Mouse (Mus musculus) olfactory bulb, adult 2 months (tissue): ENCODE measurements around the gene Det1. TPM values are rescaled to one million over a fixed set of nuclear protein-coding genes. Genes with fewer than 3 reads are reported as not detected.
A peak's percentile ranks its signal among the peaks of the same experiment; 100 is the strongest.

Source experiments
- H3K27ac ChIP-seq: fragments of 200-500 bp; 2 replicates; pipeline ENCODE4 v1.5.1; 2012; ENCODE audit warnings: low read depth, low read length; ENCODE audit not compliant: insufficient read depth
- H3K4me1 ChIP-seq: fragments of 200-500 bp; 2 replicates; pipeline ENCODE4 v1.6.1; 2012; ENCODE audit warnings: low read length; ENCODE audit not compliant: control insufficient read depth, insufficient read depth
- H3K4me3 ChIP-seq: fragments of 200-500 bp; 2 replicates; pipeline ENCODE4 v1.5.1; 2012; ENCODE audit warnings: mild to moderate bottlenecking, low read depth, low read length, moderate library complexity; ENCODE audit not compliant: insufficient read depth
- CTCF ChIP-seq: fragments of 200-500 bp; IDR thresholded peaks from 2 replicates; pipeline ENCODE4 v1.5.1; 2012; ENCODE audit warnings: low read depth, mild to moderate bottlenecking, low read length, moderate library complexity; ENCODE audit not compliant: insufficient read depth
- POLR2A ChIP-seq: fragments of 200-500 bp; IDR thresholded peaks from 2 replicates; pipeline ENCODE4 v1.6.1; 2012; ENCODE audit warnings: mild to moderate bottlenecking, low read depth, low read length, moderate library complexity; ENCODE audit not compliant: insufficient read depth
- WGBS: fragments of 180-500 bp; shearing (Covaris S2); methylation state at CpG from one replicate; pipeline ENCODE4 v1.1.7; 2018; 5-methylcytosine and 5-hydroxymethylcytosine counted together
- polyA plus RNA-seq: library from polyadenylated mRNA; stranded (reverse); fragments of >200 nt; gene quantifications from 2 replicates; pipeline ENCODE4 v1.2.4, GENCODE M21; 2012; ENCODE audit warnings: low replicate concordance; ENCODE audit not compliant: missing spikeins, insufficient read depth, insufficient read length

Det1 gene
- not detected in 2 replicates for polyA plus RNA-seq

DNA sequence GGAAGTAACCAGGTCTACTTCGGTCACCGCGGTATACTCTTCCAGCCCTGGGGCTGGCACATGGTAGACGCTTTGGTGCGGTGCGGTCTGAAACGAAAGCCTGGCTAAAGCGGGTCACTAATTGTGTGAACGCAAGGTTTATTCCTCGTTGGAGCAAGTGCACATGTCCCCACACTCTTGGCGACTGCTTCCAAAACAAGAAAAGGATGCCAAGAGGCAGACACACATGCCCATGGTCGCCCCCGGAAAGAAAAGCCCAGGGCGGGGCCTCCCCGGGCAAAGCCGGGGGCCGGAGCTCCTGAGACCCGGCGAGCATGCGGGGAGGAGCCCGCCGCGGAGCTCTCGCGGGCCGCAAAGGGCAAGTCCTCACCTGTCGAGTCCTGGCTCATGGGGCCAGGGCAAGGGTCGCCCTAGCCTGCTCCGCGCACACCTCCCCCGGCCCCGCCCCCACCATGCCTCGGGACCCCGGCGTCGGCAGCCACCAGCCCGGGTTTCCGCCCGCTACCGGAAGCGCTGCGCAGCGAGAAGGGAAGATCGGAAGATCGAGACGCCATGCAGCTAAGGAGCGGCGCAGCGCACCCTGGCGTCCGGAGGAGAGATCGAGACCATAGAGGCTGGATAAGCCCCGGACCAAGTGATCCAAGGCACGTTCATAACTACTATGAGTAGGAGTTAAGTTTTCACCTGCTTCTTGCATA, at the start of gene Det1:
Det1 (minus strand) TSS at position 527 of the 698 bp plus-strand sequence.
- TF ChIP-seq POLR2A, result peak; percentile 38; the same call in 1 of the 2 replicates
- TF ChIP-seq CTCF, result peak; percentile 70
- Histone ChIP-seq H3K4me3 (peak within 1 kb of the TSS; percentile 86), H3K27ac (peak within 1 kb of the TSS; percentile 73), H3K4me1 (no peaks in the 10 kb centered on the region)
- WGBS, result under 1% methylated on average over 54 of the region's 54 CpGs

DNA sequence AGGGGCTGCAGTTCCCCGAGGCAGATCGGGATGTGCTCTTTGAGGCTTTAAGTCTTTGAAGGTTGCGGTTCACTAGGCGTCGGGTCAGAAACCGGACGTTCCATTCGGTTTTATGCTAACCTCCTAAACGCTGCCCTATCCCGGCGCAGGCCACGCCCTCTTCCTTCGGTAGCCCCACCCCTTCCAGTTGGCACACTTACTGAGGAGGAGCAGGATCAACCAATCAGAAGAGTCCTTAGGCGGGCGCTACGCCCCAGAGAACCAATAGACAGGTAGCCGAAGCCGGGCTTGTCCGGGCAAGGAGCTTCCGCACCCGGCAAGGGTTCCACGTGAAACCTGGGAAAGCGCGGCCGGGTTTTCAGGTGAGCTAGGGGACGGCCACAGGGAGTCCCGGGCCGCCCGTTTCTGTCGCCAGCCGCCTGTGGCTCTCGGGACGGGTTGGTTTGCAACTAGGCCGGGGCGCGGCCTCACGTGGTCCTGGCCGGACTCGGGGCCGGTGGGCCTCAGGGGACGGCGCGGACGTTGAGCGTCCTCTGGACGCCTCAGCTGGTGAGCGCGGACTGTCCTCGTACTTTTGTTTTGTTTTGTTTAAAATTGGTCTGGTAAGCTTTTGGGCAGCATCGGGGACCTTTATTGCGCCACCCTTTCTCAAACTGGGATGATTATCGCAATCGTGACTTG, 48.7 kb upstream of the Det1 start, which contains the start of gene Aen:
Aen (plus strand) TSS at position 202 of the 681 bp plus-strand sequence.
- 2% methylated on average over 53 of the region's 53 CpGs for WGBS
- TF ChIP-seq CTCF (no peak), POLR2A (no peak)
- Histone ChIP-seq H3K4me1 (peaks cover 8% of the 10 kb centered on the region), H3K4me3 (peak within 1 kb of the TSS; percentile 77), H3K27ac (no peak within 1 kb of the TSS)

DNA sequence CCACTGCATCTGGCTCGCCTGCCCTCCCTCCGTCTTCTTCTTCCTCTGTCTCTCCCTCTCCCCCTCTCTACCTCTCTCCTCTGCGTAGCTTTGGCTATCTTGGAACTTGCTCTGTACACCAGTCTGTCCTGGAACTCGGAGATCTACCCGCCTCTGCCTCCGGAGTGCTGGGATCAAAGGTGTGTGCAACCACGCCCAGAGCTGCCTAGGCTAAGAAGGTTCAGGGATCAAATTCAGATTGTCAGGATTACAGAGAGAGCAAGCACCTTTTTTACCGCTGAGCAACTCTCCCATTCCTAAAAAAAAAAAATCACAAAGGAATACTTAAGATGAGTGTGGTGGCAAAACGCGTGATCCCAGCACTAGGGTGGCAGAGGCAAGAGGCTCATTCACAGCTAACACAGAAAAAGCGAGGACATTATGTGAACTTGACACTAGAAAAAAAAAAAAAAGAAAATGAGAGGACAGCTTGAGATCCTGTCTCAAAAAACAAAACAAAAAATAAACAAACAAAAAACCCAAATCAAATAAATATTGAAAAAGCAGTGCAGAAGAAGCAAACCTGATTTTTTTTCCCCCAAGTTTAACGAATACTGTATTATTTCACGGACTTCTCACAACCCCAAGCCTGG, 48.1 kb upstream of the Det1 start:
- TF ChIP-seq POLR2A, result no peak
- no peak for TF ChIP-seq CTCF
- Histone ChIP-seq H3K27ac (no peak overlapping the region), H3K4me3 (peak overlapping the region; percentile 77), H3K4me1 (peaks cover 8% of the 10 kb centered on the region)
- 45% methylated on average over 13 of the region's 13 CpGs for WGBS

DNA sequence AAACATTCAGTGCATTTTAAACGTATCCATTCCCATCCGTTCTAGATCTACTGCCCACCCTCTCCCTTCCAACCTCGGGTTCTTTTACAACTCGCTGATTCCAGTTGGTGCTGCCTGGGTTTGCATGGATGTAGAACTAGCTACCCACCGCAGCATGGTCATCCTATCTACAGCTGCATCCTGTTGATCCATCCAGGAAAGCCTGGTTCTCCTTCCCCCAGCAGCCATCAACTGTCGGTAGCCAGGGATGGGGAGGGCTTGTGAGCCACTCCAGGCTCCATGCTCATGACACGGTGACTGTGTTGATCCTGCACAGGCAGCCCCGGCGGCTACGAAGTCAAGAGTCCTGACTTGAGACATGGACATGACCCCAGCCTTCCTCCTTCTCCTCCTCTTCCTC, 46.9 kb upstream of the Det1 start:
- Histone ChIP-seq H3K4me1 (peaks cover 8% of the 10 kb centered on the region), H3K4me3 (no peak overlapping the region), H3K27ac (no peak overlapping the region)
- no peak for TF ChIP-seq POLR2A
- no peak for TF ChIP-seq CTCF
- WGBS, result 88% methylated on average over 10 of the region's 10 CpGs

DNA sequence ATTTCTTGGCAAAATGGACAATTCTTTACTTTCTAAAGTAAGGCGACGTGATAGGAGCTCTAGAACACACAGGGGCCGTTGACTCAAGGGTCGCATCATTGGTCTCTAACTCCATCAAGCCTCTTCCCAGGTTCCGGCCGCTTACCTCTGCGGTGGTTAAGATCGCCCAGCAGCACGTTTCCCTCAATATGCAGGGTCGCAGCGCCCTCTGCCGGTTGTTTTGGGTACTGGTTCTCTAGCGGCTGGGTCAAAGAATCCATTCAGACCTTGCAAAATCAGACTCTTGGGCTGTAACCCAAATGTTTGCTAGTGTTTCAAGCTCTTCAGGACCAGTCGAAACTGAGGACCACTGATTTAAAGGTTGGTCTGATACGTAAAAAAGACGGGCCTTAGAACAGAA, 43.6 kb upstream of the Det1 start:
- Histone ChIP-seq H3K27ac (no peak overlapping the region), H3K4me1 (peaks cover 18% of the 10 kb centered on the region), H3K4me3 (no peak overlapping the region)
- TF ChIP-seq CTCF (peak; percentile 97), POLR2A (no peak)
- 3% methylated on average over 16 of the region's 16 CpGs for WGBS

DNA sequence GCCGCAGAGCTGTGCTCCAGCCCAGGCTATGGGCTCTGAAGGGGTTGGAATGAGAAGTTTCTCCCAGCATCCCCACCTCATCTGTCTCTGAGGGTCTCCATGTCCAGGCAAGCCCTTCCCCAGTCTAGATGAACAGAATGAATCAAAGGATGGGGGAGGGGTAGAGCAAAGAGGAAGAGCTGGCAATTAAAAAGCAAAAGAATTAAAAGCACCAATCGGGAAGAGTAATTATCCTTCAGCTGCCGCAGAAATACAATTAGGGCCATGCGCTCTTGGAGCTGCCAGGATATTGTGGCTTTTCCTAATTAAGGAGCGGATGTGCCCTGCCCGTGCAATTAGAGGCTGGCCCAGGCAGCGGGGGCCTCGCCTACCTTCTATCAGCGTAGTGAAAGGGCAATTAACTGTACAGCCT, 40.4 kb upstream of the Det1 start:
- no peak overlapping the region for H3K27ac ChIP-seq
- peaks cover 29% of the 10 kb centered on the region for H3K4me1 ChIP-seq
- WGBS, result 11% methylated on average over 9 of the region's 9 CpGs
- TF ChIP-seq POLR2A (no peak), CTCF (no peak)
- no peak overlapping the region for H3K4me3 ChIP-seq

DNA sequence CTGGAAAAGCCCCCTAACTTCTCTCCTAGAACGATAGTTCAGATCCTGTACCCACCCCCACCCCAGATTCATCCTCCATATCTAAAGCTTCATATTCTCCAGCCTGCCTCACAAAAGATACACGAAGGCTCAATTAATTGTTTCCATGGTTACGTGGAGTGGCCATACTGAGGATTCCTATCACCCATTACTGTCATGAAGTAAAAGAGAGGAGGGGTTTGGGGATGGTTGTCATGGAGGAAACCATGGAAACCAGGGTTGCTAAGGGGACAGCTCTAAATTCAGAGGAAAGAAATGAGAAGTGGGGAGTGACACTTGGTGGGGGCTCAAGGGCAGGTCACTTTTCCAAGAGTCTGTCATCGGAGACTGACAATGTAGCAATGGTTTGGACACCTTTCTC, 39.4 kb upstream of the Det1 start:
- TF ChIP-seq POLR2A (no peak), CTCF (no peak)
- WGBS, result 39% methylated on average over 4 of the region's 4 CpGs
- no peak overlapping the region for H3K4me3 ChIP-seq
- peaks cover 39% of the 10 kb centered on the region for H3K4me1 ChIP-seq
- H3K27ac ChIP-seq, result no peak overlapping the region

DNA sequence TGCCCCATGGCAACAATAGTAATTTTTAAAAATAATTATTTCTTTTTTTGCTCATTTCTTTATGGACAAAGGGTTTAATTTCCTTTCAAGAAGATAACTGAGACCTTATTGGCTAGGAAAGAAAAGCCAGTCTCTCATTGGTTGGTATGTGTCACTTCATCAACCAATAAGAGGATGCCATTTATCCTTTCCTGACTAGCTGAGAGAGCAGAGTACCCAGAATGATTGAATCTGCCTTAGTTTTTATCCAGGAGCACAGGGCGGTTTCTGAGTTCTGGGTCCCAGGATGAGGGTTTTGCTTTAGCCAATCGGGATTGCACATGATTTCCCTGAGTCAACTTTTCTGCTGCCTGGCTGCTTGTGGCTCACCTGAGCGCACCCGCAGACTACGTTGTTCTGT, 38.3 kb upstream of the Det1 start:
- 82% methylated on average over 5 of the region's 5 CpGs for WGBS
- TF ChIP-seq POLR2A (no peak), CTCF (no peak)
- Histone ChIP-seq H3K4me3 (no peak overlapping the region), H3K27ac (no peak overlapping the region), H3K4me1 (peaks cover 43% of the 10 kb centered on the region)

DNA sequence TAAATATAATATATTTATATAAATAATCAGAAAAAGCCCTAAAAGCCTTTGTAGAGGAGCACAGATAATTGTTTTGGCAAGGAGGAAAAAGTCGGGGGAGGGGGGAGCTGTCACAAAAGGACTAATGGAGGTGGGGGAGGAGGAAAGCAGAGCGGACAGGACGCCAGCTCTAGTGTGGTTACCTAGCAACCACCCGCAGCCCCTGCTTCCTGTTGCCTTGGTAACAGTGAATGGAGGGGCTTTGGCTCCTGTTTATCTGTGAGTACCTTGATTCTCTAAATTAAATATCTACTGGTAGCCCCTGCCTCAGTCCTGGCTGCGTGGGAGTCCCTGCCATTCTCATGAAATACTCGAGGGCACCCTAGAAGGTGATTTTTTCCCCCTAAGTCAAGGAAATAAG, 37.1 kb upstream of the Det1 start:
- WGBS, result 8% methylated on average over 6 of the region's 6 CpGs
- TF ChIP-seq POLR2A (no peak), CTCF (no peak)
- Histone ChIP-seq H3K4me3 (peak overlapping the region; percentile 25), H3K4me1 (peaks cover 43% of the 10 kb centered on the region), H3K27ac (no peak overlapping the region)
